Mouse (Mus musculus): ENCODE data around the gene Rce1.

The Rce1 gene

GRCm38 (mm10) chr19:4625179-4625828, at the start of gene Rce1:
Gene Rce1, minus strand, starts transcription at chr19:4625641.
- DNase-seq: peak; percentile 93

- no peak for DNase-seq
Observed at GRCm38 (mm10) chr19:4672401-4672800, 47.0 kb upstream of the Rce1 start.

DNA sequence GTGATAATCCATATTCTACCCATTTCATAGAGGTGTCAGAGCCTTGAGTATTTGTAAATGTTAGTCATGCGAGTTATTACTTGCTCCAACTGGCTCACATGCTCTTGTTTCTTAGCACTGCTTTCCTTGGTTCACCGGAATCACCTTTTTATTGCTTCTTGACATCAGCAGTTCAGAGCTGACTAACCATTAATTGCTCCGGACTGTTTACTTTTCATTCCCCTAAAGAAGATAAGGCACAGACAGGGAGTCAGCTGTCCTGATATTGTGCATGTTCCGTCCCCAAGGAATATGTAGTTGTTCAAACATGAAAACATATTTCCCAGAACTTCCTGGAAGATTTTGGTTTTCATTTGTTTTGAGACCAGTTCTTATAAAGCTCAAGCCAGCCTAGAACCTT, 45.3 kb upstream of the Rce1 start:
- no peak for DNase-seq

- DNase-seq: no peak
Observed at GRCm38 (mm10) chr19:4666815-4667214, 41.4 kb upstream of the Rce1 start.

GRCm38 (mm10) chr19:4658156-4658555, 32.7 kb upstream of the Rce1 start:
- no peak for DNase-seq

GRCm38 (mm10) chr19:4646917-4647492, 21.6 kb upstream of the Rce1 start:
- DNase-seq: no peak

- no peak for DNase-seq
Observed at GRCm38 (mm10) chr19:4644271-4644670, 18.8 kb upstream of the Rce1 start.

- DNase-seq: no peak
Observed at GRCm38 (mm10) chr19:4635986-4636385, 10.5 kb upstream of the Rce1 start.

DNA sequence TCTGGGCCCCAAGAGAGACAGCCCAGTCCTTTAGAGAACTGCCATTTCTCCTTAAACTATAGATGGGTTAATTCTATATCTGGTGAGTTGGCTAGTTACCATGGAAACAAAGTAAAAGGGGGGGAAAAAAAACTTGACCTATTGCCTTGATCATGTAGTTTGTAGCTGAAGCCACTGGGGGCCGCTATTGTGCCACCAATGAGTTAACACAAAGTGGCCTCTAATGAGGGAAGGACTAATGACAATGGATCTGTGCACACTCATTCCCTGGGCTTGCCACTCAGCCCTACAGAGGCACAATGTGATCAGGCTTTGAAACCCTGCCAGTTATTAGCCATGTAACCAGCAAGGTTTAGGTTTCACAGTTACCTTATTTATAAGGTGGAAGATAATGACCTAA, 3.4 kb upstream of the Rce1 start:
- DNase-seq: peak; percentile 43

DNA sequence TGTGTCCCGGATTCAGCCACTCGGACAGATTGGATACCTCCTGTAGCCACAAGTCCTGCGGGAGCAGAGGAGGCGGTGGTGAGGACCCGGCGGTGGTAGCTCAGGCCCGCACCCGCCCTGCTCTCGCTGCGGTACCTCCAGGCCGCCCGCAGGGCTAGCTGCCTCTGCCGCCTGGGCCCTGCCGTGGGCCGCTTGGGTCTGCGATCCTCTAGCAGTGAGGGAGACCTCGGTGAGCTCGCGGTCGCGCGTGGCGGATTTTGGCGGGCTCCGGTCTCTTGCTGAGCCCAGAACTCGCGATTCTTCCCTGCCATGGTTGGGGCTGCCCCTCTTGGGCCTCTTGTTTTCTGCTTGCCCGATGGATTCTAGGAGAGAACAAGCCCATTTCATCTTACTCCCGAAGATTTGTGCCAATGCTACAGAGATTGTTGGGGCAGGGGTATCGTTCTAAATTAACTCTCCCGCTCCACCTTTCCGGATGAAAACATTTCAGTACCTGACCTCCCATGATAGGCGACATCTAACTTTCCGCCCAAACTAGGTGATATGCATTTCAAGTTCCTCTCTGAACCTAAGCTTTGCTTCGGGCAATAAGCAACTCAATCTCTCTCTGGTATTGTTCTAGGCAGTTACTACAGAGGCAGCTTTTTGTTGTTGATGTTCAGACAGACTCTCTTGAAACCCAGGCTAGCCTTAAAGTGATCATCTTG, 541 bp upstream of the Rce1 start:
- no peak for DNase-seq

GRCm38 (mm10) chr19:4624406-4625178, 849 bp downstream of the Rce1 start:
- no peak for DNase-seq

DNA sequence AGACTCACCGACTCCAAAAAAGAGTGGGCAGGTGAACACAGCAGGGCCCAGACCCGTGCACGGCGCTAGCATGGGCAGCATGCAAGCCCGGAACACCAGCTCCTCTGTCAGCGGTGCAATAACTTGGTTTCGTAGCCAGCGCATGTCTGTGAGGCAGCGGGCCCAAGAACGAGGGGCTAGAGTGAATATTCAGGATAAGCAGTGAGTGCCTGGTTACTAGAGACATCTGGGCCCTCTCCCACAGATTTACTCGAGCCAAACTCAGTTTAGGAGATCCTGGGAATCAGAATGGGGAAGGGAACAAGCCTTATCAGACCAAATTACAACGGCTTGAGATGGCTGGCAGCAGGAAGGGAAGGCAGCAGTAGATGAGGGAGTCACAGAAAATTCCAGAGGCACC, 1.4 kb downstream of the Rce1 start:
- no peak for DNase-seq

GRCm38 (mm10) chr19:4623419-4623818, 2.0 kb downstream of the Rce1 start:
- DNase-seq: no peak

DNA sequence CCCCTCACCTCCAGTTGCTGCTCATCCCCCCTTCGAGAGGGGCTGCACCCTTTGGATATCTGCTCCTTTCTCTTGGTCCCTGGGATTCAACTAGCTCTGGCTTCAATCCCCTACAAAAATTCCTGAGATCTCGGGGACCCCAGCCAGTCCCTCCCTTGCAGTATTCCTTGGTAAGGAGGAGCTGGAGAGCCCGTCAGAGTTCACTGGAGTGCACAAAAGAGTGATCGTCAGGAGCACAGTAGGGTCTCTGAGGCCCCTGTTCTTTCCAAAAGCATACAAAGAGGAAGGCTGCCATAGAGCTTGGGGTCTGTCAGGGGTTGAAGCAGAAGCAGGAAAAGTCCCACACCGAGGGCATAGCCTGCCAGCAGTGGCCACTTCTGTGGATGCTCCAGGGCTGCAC, 2.7 kb downstream of the Rce1 start:
- DNase-seq: no peak

- no peak for DNase-seq
Observed at GRCm38 (mm10) chr19:4620721-4621120, 4.7 kb downstream of the Rce1 start.

- no peak for DNase-seq
Observed at GRCm38 (mm10) chr19:4619461-4619860, 6.0 kb downstream of the Rce1 start.

- DNase-seq: no peak
Observed at GRCm38 (mm10) chr19:4618183-4618582, 7.3 kb downstream of the Rce1 start.

GRCm38 (mm10) chr19:4616546-4616945, 8.9 kb downstream of the Rce1 start:
- DNase-seq: no peak

DNA sequence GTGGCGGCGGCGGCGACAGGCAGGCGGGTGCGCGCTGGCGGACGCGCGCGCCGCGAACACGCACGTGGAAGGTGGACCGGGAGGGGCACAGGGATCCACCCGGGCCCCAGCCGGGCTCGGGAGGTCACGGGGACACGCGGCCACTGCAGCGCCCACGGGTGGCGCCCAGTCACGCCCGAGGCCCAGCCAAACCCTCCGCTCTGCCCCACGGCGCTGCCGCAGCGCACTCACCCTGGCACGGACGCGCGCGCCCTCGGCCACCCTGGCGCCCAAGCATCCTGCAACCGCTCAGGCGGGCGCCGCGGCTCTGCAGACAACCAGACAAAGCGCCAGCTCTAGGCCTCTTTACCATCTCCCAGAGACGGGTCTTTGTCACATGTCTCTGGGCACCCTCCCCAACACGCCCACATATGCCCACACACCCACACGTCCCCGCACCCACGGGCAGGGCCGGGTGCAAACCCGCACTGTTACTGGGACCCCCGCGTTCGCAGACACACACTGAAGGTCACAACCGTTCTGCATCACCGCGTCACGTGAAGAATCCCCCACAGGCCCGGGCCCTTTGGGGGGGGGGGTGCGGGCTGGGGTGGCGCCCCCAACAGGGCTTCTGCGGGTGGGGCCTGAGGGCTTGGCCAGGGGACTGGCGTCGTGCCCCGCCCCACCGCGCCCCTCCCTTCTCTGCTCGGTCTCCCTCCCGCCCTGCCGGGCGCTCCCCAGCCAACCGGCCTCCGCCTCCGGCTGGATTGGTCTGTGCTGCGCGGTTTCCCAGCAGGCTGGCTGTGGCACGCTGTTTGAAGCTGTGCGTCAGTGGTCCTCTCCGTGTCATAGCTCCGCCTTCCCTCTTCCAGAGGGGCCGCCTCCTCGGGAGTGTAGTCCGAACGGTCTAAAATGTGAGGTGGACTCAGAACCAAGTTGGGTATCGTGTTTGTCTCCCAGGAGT, 10.0 kb downstream of the Rce1 start, which contains the start of gene Lrfn4:
TSS of gene Lrfn4 (minus strand) at position 517 of the 943 bp plus-strand sequence.
- peak; percentile 58 for DNase-seq

GRCm38 (mm10) chr19:4614305-4615150, 10.9 kb downstream of the Rce1 start:
- DNase-seq: no peak

Measured in thymus, postnatal 14 days (tissue).